Mouse (Mus musculus) heart, adult 2 months (tissue): ENCODE measurements around the gene Slc16a12.

ENCODE experiments used
- CTCF ChIP-seq: fragments of 200-600 bp; IDR thresholded peaks from 2 replicates; pipeline ENCODE4 v1.8.1; 2022; ENCODE audit warnings: antibody characterized with exemption, mild to moderate bottlenecking, moderate library complexity
- POLR2A ChIP-seq: fragments of 200-500 bp; IDR thresholded peaks from 2 replicates; pipeline ENCODE4 v1.6.1; 2011; ENCODE audit warnings: mild to moderate bottlenecking, low read depth, low read length, control low read depth; ENCODE audit not compliant: insufficient read depth

DNA sequence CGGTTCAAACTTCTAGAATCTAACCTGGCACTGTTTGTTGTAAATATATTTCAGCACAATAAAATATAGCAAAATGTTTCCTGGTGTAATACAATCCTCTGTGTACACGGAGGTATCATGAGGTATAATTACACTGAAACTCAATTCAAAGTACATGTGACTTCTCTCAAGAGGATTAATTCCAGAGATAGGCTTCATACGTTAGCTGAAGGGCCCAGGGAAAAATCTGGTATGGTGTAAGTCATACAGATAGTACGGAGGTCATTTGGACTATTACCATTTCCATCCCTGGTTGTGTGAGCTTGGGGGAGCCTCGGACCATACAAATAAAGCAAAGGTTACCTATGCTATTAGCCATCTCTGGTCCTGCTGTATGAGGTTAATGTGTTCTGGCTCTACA, 104.5 kb downstream of the Slc16a12 start:
- no peak for TF ChIP-seq CTCF
- TF ChIP-seq POLR2A, result no peak
